Mouse (Mus musculus) WW6 (cell line): ENCODE data around the gene Kcnj1.

ENCODE experiments used
- DNase-seq: peaks from one replicate; pipeline ENCODE4 v3.0.0-alpha.2; 2013; ENCODE audit warnings: low read depth, low spot score

Kcnj1 gene

GRCm38 (mm10) chr9:32372202-32372601 is at the start of gene Kcnj1:
TSS of gene Kcnj1 (plus strand) at chr9:32372493.
- DNase-seq: no peak

- no peak for DNase-seq
These were observed 48.7 kb upstream of the Kcnj1 start for GRCm38 (mm10) chr9:32323610-32324009.

GRCm38 (mm10) chr9:32328777-32329176 is 43.5 kb upstream of the Kcnj1 start:
- no peak for DNase-seq

GRCm38 (mm10) chr9:32331162-32331561 is 41.1 kb upstream of the Kcnj1 start:
- DNase-seq: no peak

GRCm38 (mm10) chr9:32335389-32336150 is 36.7 kb upstream of the Kcnj1 start:
- DNase-seq: no peak

GRCm38 (mm10) chr9:32340831-32341230 is 31.5 kb upstream of the Kcnj1 start:
- DNase-seq: no peak

- no peak for DNase-seq
These were observed 29.4 kb upstream of the Kcnj1 start for GRCm38 (mm10) chr9:32342929-32343328.

- DNase-seq: no peak
These were observed 28.2 kb upstream of the Kcnj1 start, which contains the start of gene Kcnj5 for GRCm38 (mm10) chr9:32344051-32344450. TSS of gene Kcnj5 (minus strand) at chr9:32344350.

GRCm38 (mm10) chr9:32344489-32344888 is 27.8 kb upstream of the Kcnj1 start:
- no peak for DNase-seq

GRCm38 (mm10) chr9:32348096-32348495 is 24.2 kb upstream of the Kcnj1 start:
- DNase-seq: no peak

- DNase-seq: no peak
These were observed 22.9 kb upstream of the Kcnj1 start for GRCm38 (mm10) chr9:32349344-32349743.

- no peak for DNase-seq
These were observed 22.0 kb upstream of the Kcnj1 start for GRCm38 (mm10) chr9:32350332-32350731.

GRCm38 (mm10) chr9:32360770-32361169 is 11.5 kb upstream of the Kcnj1 start:
- DNase-seq: no peak

- DNase-seq: no peak
These were observed 3.5 kb upstream of the Kcnj1 start for GRCm38 (mm10) chr9:32368812-32369211.

- no peak for DNase-seq
These were observed 2.9 kb upstream of the Kcnj1 start for GRCm38 (mm10) chr9:32369388-32369787.

GRCm38 (mm10) chr9:32373656-32374055 is 1.4 kb downstream of the Kcnj1 start:
- DNase-seq: no peak

- no peak for DNase-seq
These were observed 3.7 kb downstream of the Kcnj1 start for GRCm38 (mm10) chr9:32376031-32376430.

- DNase-seq: no peak
These were observed 4.7 kb downstream of the Kcnj1 start for GRCm38 (mm10) chr9:32376863-32377590.

GRCm38 (mm10) chr9:32384906-32385305 is 12.6 kb downstream of the Kcnj1 start:
- DNase-seq: no peak

GRCm38 (mm10) chr9:32388120-32388519 is 15.8 kb downstream of the Kcnj1 start:
- peak; percentile 24 for DNase-seq

GRCm38 (mm10) chr9:32391092-32391491 is 18.8 kb downstream of the Kcnj1 start:
- DNase-seq: no peak

- no peak for DNase-seq
These were observed 19.4 kb downstream of the Kcnj1 start for GRCm38 (mm10) chr9:32391701-32392100.

- DNase-seq: no peak
These were observed 20.4 kb downstream of the Kcnj1 start for GRCm38 (mm10) chr9:32392716-32393115.
